Mouse (Mus musculus) subcutaneous adipose tissue, adult 2 months (tissue): ENCODE measurements around the gene Nanp. TPM values are rescaled to one million over a fixed set of nuclear protein-coding genes. Genes with fewer than 3 reads are reported as not detected.

Experiments used
- polyA plus RNA-seq: library from polyadenylated mRNA; depleted of rRNA; stranded (reverse); fragments of >200 nt; gene quantifications from 2 replicates; pipeline ENCODE4 v1.2.3, GENCODE M21; 2012; ENCODE audit warnings: low replicate concordance; rRNA removed

Gene Nanp
- 1.5 and 3.8 TPM in 2 replicates for polyA plus RNA-seq

GRCm38 (mm10) chr2:151039232-151039695, at the start of gene Nanp, which contains the start of gene Ninl:
TSS of gene Nanp (minus strand) at chr2:151039398.
TSS of gene Ninl (minus strand) at chr2:151039382.

Other genes starting within 250 kb of the Nanp start
- 94.3 and 133 TPM in 2 replicates for gene Abhd12, start 134.7 kb downstream of the Nanp start, polyA plus RNA-seq
- 1.2 and 2.4 TPM in 2 replicates for gene Gins1, start 134.0 kb downstream of the Nanp start, polyA plus RNA-seq
- 1.4 and 7.1 TPM in 2 replicates for gene Ninl, start within 50 bp of the Nanp start, polyA plus RNA-seq
- not detected in 2 replicates for gene Gm14151, start 53.0 kb upstream of the Nanp start, polyA plus RNA-seq
- not detected in 2 replicates for gene Gm14147, start 58.8 kb upstream of the Nanp start, polyA plus RNA-seq